Mouse (Mus musculus) c-Kit-positive CD71-positive TER-119-negative erythroid progenitor cells, embryonic 14.5 days (primary cell): ENCODE results near the gene Higd1b.

ENCODE experiments used
- DNase-seq: peaks from one replicate; pipeline ENCODE4 v3.0.0-alpha.2; 2013; ENCODE audit warnings: low read depth

Higd1b gene

GRCm38 (mm10) chr11:102835549-102835948, at the start of gene Higd1b:
TSS of gene Higd1b (plus strand) at chr11:102835849.
- no peak for DNase-seq

GRCm38 (mm10) chr11:102787688-102788177, 47.9 kb upstream of the Higd1b start:
- no peak for DNase-seq

- no peak for DNase-seq
These were observed 43.8 kb upstream of the Higd1b start for GRCm38 (mm10) chr11:102791682-102792445.

- no peak for DNase-seq
These were observed 41.5 kb upstream of the Higd1b start for GRCm38 (mm10) chr11:102794157-102794556.

- DNase-seq, result no peak
These were observed 32.2 kb upstream of the Higd1b start for GRCm38 (mm10) chr11:102803453-102803852.

- DNase-seq, result no peak
These were observed 27.4 kb upstream of the Higd1b start for GRCm38 (mm10) chr11:102808246-102808645.

- no peak for DNase-seq
These were observed 24.7 kb upstream of the Higd1b start for GRCm38 (mm10) chr11:102810721-102811485.

GRCm38 (mm10) chr11:102814881-102815280, 20.8 kb upstream of the Higd1b start:
- no peak for DNase-seq

GRCm38 (mm10) chr11:102818121-102819020, 17.3 kb upstream of the Higd1b start:
- DNase-seq, result no peak

- no peak for DNase-seq
These were observed 16.4 kb upstream of the Higd1b start, which contains the start of gene Gjc1 for GRCm38 (mm10) chr11:102819021-102819782. TSS of gene Gjc1 (minus strand) at chr11:102819700.

- no peak for DNase-seq
These were observed 15.8 kb upstream of the Higd1b start for GRCm38 (mm10) chr11:102819783-102820385.

GRCm38 (mm10) chr11:102820432-102820831, 15.2 kb upstream of the Higd1b start:
- no peak for DNase-seq

- no peak for DNase-seq
These were observed 14.4 kb upstream of the Higd1b start for GRCm38 (mm10) chr11:102821231-102821630.

- DNase-seq, result no peak
These were observed 9.2 kb upstream of the Higd1b start for GRCm38 (mm10) chr11:102826476-102826875.

GRCm38 (mm10) chr11:102827097-102827496, 8.6 kb upstream of the Higd1b start:
- no peak for DNase-seq

- DNase-seq, result no peak
These were observed 5.4 kb upstream of the Higd1b start for GRCm38 (mm10) chr11:102830276-102830675.

GRCm38 (mm10) chr11:102832700-102833297, 2.9 kb upstream of the Higd1b start:
- no peak for DNase-seq

GRCm38 (mm10) chr11:102834219-102834618, 1.4 kb upstream of the Higd1b start:
- no peak for DNase-seq

- DNase-seq, result no peak
These were observed 497 bp downstream of the Higd1b start for GRCm38 (mm10) chr11:102836146-102836545.

- DNase-seq, result no peak
These were observed 1.7 kb downstream of the Higd1b start for GRCm38 (mm10) chr11:102837385-102837784.
